Mouse (Mus musculus): ENCODE measurements around the gene BC030867. TPM values are rescaled to one million over a fixed set of nuclear protein-coding genes. Genes with fewer than 3 reads are reported as not detected.

BC030867 gene
- polyA plus RNA-seq, 1 experiment from 2014 or later: 6.3 TPM

- H3K27ac ChIP-seq: peak overlapping the region; percentile 82; the same call in 1 of the 2 replicates
- 38% methylated on average over 12 of the region's 12 CpGs for WGBS
- ATAC-seq (replicated peaks; ENCODE audit: low FRiP score, low read depth) (no peak), DNase-seq (ENCODE audit: low spot score) (peak; percentile 69)
- peaks cover 69% of the 10 kb centered on the region for H3K4me1 ChIP-seq (replicated peaks; ENCODE audit: insufficient read depth, low read length)
- H3K36me3 ChIP-seq (ENCODE audit: insufficient read depth, low read length): 0 out of 2 replicates have a peak, but pooled peaks cover 2% of the 10 kb centered on the region
- no peaks in the 10 kb centered on the region for H3K9me3 ChIP-seq (replicated peaks; ENCODE audit: low read length)
- H3K27me3 ChIP-seq (ENCODE audit: insufficient read depth, low read length): no peaks in the 10 kb centered on the region
- peak overlapping the region; percentile 50; the same call in 1 of the 2 replicates for H3K4me2 ChIP-seq (ENCODE audit: low read length)
- no peak overlapping the region for H3K4me3 ChIP-seq (replicated peaks; ENCODE audit: low read depth, low read length)
- H3K9ac ChIP-seq (ENCODE audit: low read depth, low read length): 0 out of 2 replicates have a peak overlapping the region, but pooled peaks have one; percentile 10
- no peak for TF ChIP-seq CTCF (IDR thresholded peaks at IDR 0.05; ENCODE audit: low read depth)
Measured at GRCm38 (mm10) chr11:102216056-102216885, 32.4 kb upstream of the BC030867 start.

- no peaks in the 10 kb centered on the region for H3K27me3 ChIP-seq (ENCODE audit: insufficient read depth, low read length)
- DNase-seq (ENCODE audit: low spot score) (no peak), ATAC-seq (replicated peaks; ENCODE audit: low FRiP score, low read depth) (no peak)
- H3K27ac ChIP-seq: peak overlapping the region; percentile 82; the same call in 1 of the 2 replicates
- peaks cover 69% of the 10 kb centered on the region for H3K4me1 ChIP-seq (replicated peaks; ENCODE audit: insufficient read depth, low read length)
- 55% methylated on average over 5 of the region's 5 CpGs for WGBS
- H3K9me3 ChIP-seq (replicated peaks; ENCODE audit: low read length): no peaks in the 10 kb centered on the region
- H3K36me3 ChIP-seq (ENCODE audit: insufficient read depth, low read length): 0 out of 2 replicates have a peak, but pooled peaks cover 8% of the 10 kb centered on the region
- H3K4me3 ChIP-seq (replicated peaks; ENCODE audit: low read depth, low read length): no peak overlapping the region
- peak overlapping the region; percentile 50; the same call in 1 of the 2 replicates for H3K4me2 ChIP-seq (ENCODE audit: low read length)
- no peak for TF ChIP-seq CTCF (IDR thresholded peaks at IDR 0.05; ENCODE audit: low read depth)
- 0 out of 2 replicates have a peak overlapping the region, but pooled peaks have one; percentile 6 for H3K9ac ChIP-seq (ENCODE audit: low read depth, low read length)
Measured at GRCm38 (mm10) chr11:102216886-102217240, 31.8 kb upstream of the BC030867 start.

GRCm38 (mm10) chr11:102217396-102217795 is 31.3 kb upstream of the BC030867 start:
- WGBS: 77% methylated on average over 6 of the region's 6 CpGs
- Histone ChIP-seq H3K9ac (ENCODE audit: low read depth, low read length) (0 out of 2 replicates have a peak overlapping the region, but pooled peaks have one; percentile 6), H3K36me3 (ENCODE audit: insufficient read depth, low read length) (0 out of 2 replicates have a peak, but pooled peaks cover 9% of the 10 kb centered on the region), H3K9me3 (replicated peaks; ENCODE audit: low read length) (no peaks in the 10 kb centered on the region), H3K4me3 (replicated peaks; ENCODE audit: low read depth, low read length) (no peak overlapping the region), H3K27ac (peak overlapping the region; percentile 82; the same call in 1 of the 2 replicates), H3K4me1 (replicated peaks; ENCODE audit: insufficient read depth, low read length) (peaks cover 72% of the 10 kb centered on the region), H3K4me2 (ENCODE audit: low read length) (peak overlapping the region; percentile 50), H3K27me3 (ENCODE audit: insufficient read depth, low read length) (no peaks in the 10 kb centered on the region)
- DNase-seq (ENCODE audit: low spot score) (no peak), ATAC-seq (replicated peaks; ENCODE audit: low FRiP score, low read depth) (no peak)
- no peak for TF ChIP-seq CTCF (IDR thresholded peaks at IDR 0.05; ENCODE audit: low read depth)

- no peaks in the 10 kb centered on the region for H3K9me3 ChIP-seq (replicated peaks; ENCODE audit: low read length)
- 0 out of 2 replicates have a peak, but pooled peaks cover 9% of the 10 kb centered on the region for H3K36me3 ChIP-seq (ENCODE audit: insufficient read depth, low read length)
- peak overlapping the region; percentile 82 for H3K27ac ChIP-seq
- DNase-seq (ENCODE audit: low spot score): no peak
- ATAC-seq (replicated peaks; ENCODE audit: low FRiP score, low read depth): no peak
- peaks cover 78% of the 10 kb centered on the region for H3K4me1 ChIP-seq (replicated peaks; ENCODE audit: insufficient read depth, low read length)
- H3K4me2 ChIP-seq (ENCODE audit: low read length): peak overlapping the region; percentile 50
- H3K4me3 ChIP-seq (replicated peaks; ENCODE audit: low read depth, low read length): peak overlapping the region; percentile 16
- no peak for TF ChIP-seq CTCF (IDR thresholded peaks at IDR 0.05; ENCODE audit: low read depth)
- 0 out of 2 replicates have a peak overlapping the region, but pooled peaks have one; percentile 13 for H3K9ac ChIP-seq (ENCODE audit: low read depth, low read length)
- no peaks in the 10 kb centered on the region for H3K27me3 ChIP-seq (ENCODE audit: insufficient read depth, low read length)
- WGBS: 58% methylated on average over 7 of the region's 7 CpGs
Measured at GRCm38 (mm10) chr11:102217876-102218430, 30.7 kb upstream of the BC030867 start.

- Histone ChIP-seq H3K4me2 (ENCODE audit: low read length) (peak overlapping the region; percentile 50), H3K9ac (ENCODE audit: low read depth, low read length) (0 out of 2 replicates have a peak overlapping the region, but pooled peaks have one; percentile 25), H3K36me3 (ENCODE audit: insufficient read depth, low read length) (0 out of 2 replicates have a peak, but pooled peaks cover 9% of the 10 kb centered on the region), H3K27me3 (ENCODE audit: insufficient read depth, low read length) (no peaks in the 10 kb centered on the region), H3K9me3 (replicated peaks; ENCODE audit: low read length) (no peaks in the 10 kb centered on the region), H3K4me1 (replicated peaks; ENCODE audit: insufficient read depth, low read length) (peaks cover 78% of the 10 kb centered on the region), H3K27ac (peak overlapping the region; percentile 82), H3K4me3 (replicated peaks; ENCODE audit: low read depth, low read length) (peak overlapping the region; percentile 16)
- ATAC-seq (replicated peaks; ENCODE audit: low FRiP score, low read depth): peak; percentile 86
- DNase-seq (ENCODE audit: low spot score): peak; percentile 98
- 0% methylated on average over 10 of the region's 10 CpGs for WGBS
- no peak; the same call in 1 of the 2 replicates for TF ChIP-seq CTCF (IDR thresholded peaks at IDR 0.05; ENCODE audit: low read depth)
Measured at GRCm38 (mm10) chr11:102218783-102219182, 29.9 kb upstream of the BC030867 start.
